Mouse (Mus musculus): ENCODE data around the gene Olfr876. TPM values are rescaled to one million over a fixed set of nuclear protein-coding genes. Genes with fewer than 3 reads are reported as not detected.

Gene Olfr876
- total and polyA plus RNA-seq, 2 experiments from 2014 or later = not detected

DNA sequence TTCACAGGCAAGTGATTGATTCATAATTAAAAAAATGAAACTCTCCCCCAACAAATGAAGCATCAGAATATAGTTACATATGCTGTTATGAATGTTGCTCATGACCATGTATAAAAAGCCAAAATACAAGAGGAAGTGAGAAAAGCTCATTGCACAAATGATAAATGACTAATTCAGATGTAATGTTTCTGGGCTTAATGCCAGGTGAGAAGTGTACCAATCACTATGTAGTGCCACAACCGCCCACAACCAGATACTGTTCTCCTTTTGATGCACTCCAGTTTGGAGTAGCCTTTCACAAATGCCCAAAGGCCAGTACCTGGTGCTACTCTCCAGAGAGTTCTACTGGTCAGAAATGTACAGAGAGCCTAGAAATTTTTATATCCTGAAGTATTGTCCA, 30.5 kb downstream of the Olfr876 start:
- H3K4me2 ChIP-seq (ENCODE audit: low read depth, low read length) = no peak overlapping the region
- no peaks in the 10 kb centered on the region for H3K27me3 ChIP-seq (ENCODE audit: insufficient read depth, low read length)
- no peak overlapping the region for H3K27ac ChIP-seq
- 86% methylated on average over 1 of the region's 1 CpGs for WGBS
- H3K4me1 ChIP-seq (ENCODE audit: insufficient read depth, low read length) = no peaks in the 10 kb centered on the region
- TF ChIP-seq CTCF (IDR thresholded peaks at IDR 0.05; ENCODE audit: low read depth) = no peak
- no peak overlapping the region for H3K4me3 ChIP-seq (ENCODE audit: low read length)
- ATAC-seq (no peak), DNase-seq (ENCODE audit: low spot score) (peak; percentile 4)
- H3K9me3 ChIP-seq (ENCODE audit: low read length) = no peaks in the 10 kb centered on the region
- H3K36me3 ChIP-seq (ENCODE audit: insufficient read depth, low read length) = no peaks in the 10 kb centered on the region
- no peak overlapping the region for H3K9ac ChIP-seq (replicated peaks; ENCODE audit: low read length)

DNA sequence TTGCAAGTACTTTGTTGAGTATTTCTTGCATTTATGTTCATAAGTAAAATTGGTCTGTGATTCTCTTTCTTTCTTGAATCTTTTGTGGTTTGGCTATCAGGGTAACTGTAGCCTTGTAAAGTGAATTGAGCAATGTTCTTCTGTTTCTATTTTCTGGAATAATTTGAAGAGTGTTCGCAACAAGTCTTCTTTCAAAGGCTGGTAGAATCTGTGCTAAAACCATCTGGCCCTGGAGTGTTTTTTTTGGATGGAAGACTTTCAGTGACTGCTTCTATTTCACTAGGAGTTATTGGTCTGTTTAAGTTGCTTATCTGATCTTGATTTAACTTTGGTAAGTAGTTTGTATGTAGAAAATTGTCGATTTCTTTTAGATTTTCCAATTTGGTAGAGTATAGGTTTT, 46.4 kb downstream of the Olfr876 start:
- WGBS = 86% methylated on average over 2 of the region's 2 CpGs
- Histone ChIP-seq H3K4me3 (ENCODE audit: low read length) (no peak overlapping the region), H3K4me2 (ENCODE audit: low read depth, low read length) (no peak overlapping the region), H3K36me3 (ENCODE audit: insufficient read depth, low read length) (no peaks in the 10 kb centered on the region), H3K9me3 (ENCODE audit: low read length) (no peaks in the 10 kb centered on the region), H3K9ac (replicated peaks; ENCODE audit: low read length) (no peak overlapping the region), H3K27me3 (ENCODE audit: insufficient read depth, low read length) (no peaks in the 10 kb centered on the region), H3K27ac (no peak overlapping the region), H3K4me1 (ENCODE audit: insufficient read depth, low read length) (no peaks in the 10 kb centered on the region)
- no peak for TF ChIP-seq CTCF (IDR thresholded peaks at IDR 0.05; ENCODE audit: low read depth)
- ATAC-seq (no peak), DNase-seq (ENCODE audit: low spot score) (no peak)

DNA sequence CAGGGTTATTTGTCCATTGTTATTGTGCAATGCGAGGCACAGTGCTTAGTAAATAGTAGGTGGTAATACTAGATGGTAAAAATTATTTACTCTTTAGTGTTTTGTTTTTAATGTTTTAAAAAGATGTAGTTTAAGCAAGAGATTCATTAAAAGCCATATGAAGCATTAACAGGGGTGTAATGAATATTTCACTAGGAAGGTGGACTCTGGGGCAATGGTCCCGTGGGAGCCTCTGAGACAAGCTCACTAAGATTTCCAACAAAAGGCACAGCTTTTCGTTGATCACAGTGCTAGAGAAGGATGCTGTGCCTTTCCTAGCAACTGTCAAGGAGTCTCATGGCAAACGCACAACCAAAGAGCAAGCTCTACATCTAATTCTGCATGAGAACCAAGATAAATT, 51.1 kb downstream of the Olfr876 start, which contains the start of gene Olfr877:
Gene Olfr877 (plus strand): TSS at position 301 of the 400 bp plus-strand sequence.
- no peaks in the 10 kb centered on the region for H3K9me3 ChIP-seq (ENCODE audit: low read length)
- WGBS = 77% methylated on average over 4 of the region's 4 CpGs
- no peak within 1 kb of the TSS for H3K4me2 ChIP-seq (ENCODE audit: low read depth, low read length)
- no peaks in the 10 kb centered on the region for H3K4me1 ChIP-seq (ENCODE audit: insufficient read depth, low read length)
- no peaks in the 10 kb centered on the region for H3K36me3 ChIP-seq (ENCODE audit: insufficient read depth, low read length)
- DNase-seq (ENCODE audit: low spot score) (no peak), ATAC-seq (no peak)
- H3K27me3 ChIP-seq (ENCODE audit: insufficient read depth, low read length) = no peaks in the 10 kb centered on the region
- no peak within 1 kb of the TSS for H3K27ac ChIP-seq
- no peak within 1 kb of the TSS for H3K9ac ChIP-seq (replicated peaks; ENCODE audit: low read length)
- no peak within 1 kb of the TSS for H3K4me3 ChIP-seq (ENCODE audit: low read length)
- no peak for TF ChIP-seq CTCF (IDR thresholded peaks at IDR 0.05; ENCODE audit: low read depth)

Other genes with a start within 250 kb of the Olfr876 start
- 9.7 and 18.7 TPM in 2 replicates for gene Siae, start 247.3 kb upstream of the Olfr876 start, total RNA-seq (2014; rRNA removed)
- 12.5 and 15.5 TPM in 2 replicates for gene Siae, start 247.3 kb upstream of the Olfr876 start, polyA plus RNA-seq (2015; fragmentation: Nextera tagmentation; extraction: Ambion mirVana)
- 4.2 TPM in 1 of 2 replicates, not detected in the other for gene Spa17, start 189.3 kb upstream of the Olfr876 start, total RNA-seq (2014; rRNA removed)
- 11.6 and 13.9 TPM in 2 replicates for gene Spa17, start 189.3 kb upstream of the Olfr876 start, polyA plus RNA-seq (2015; fragmentation: Nextera tagmentation; extraction: Ambion mirVana)
- gene Tbrg1, start 145.7 kb upstream of the Olfr876 start, total RNA-seq (2014; rRNA removed) = 44.5 and 45.6 TPM in 2 replicates
- 82.9 and 87.7 TPM in 2 replicates for gene Tbrg1, start 145.7 kb upstream of the Olfr876 start, polyA plus RNA-seq (2015; fragmentation: Nextera tagmentation; extraction: Ambion mirVana)
- not detected in 2 replicates for gene Panx3, start 133.8 kb upstream of the Olfr876 start, total RNA-seq (2014; rRNA removed)
- 0.10 TPM in 1 of 2 replicates, not detected in the other for gene Panx3, start 133.8 kb upstream of the Olfr876 start, polyA plus RNA-seq (2015; fragmentation: Nextera tagmentation; extraction: Ambion mirVana)
- not detected in 2 replicates for gene Olfr160, start 86.8 kb upstream of the Olfr876 start, total RNA-seq (2014; rRNA removed)
- gene Olfr160, start 86.8 kb upstream of the Olfr876 start, polyA plus RNA-seq (2015; fragmentation: Nextera tagmentation; extraction: Ambion mirVana) = not detected in 2 replicates
- gene Olfr874, start 57.9 kb upstream of the Olfr876 start, total RNA-seq (2014; rRNA removed) = 0.58 TPM in 1 of 2 replicates, not detected in the other
- not detected in 2 replicates for gene Olfr874, start 57.9 kb upstream of the Olfr876 start, polyA plus RNA-seq (2015; fragmentation: Nextera tagmentation; extraction: Ambion mirVana)
- gene Olfr875, start 31.2 kb upstream of the Olfr876 start, total RNA-seq (2014; rRNA removed) = not detected in 2 replicates
- not detected in 2 replicates for gene Olfr875, start 31.2 kb upstream of the Olfr876 start, polyA plus RNA-seq (2015; fragmentation: Nextera tagmentation; extraction: Ambion mirVana)
- gene Olfr877, start 51.2 kb downstream of the Olfr876 start, total RNA-seq (2014; rRNA removed) = not detected in 2 replicates
- gene Olfr877, start 51.2 kb downstream of the Olfr876 start, polyA plus RNA-seq (2015; fragmentation: Nextera tagmentation; extraction: Ambion mirVana) = not detected in 2 replicates
- gene Olfr145, start 93.7 kb downstream of the Olfr876 start, total RNA-seq (2014; rRNA removed) = not detected in 2 replicates
- not detected in 2 replicates for gene Olfr145, start 93.7 kb downstream of the Olfr876 start, polyA plus RNA-seq (2015; fragmentation: Nextera tagmentation; extraction: Ambion mirVana)
- not detected in 2 replicates for gene Olfr878, start 114.8 kb downstream of the Olfr876 start, total RNA-seq (2014; rRNA removed)
- not detected in 2 replicates for gene Olfr878, start 114.8 kb downstream of the Olfr876 start, polyA plus RNA-seq (2015; fragmentation: Nextera tagmentation; extraction: Ambion mirVana)
- gene Olfr881, start 188.8 kb downstream of the Olfr876 start, total RNA-seq (2014; rRNA removed) = not detected in 2 replicates
- not detected in 2 replicates for gene Olfr881, start 188.8 kb downstream of the Olfr876 start, polyA plus RNA-seq (2015; fragmentation: Nextera tagmentation; extraction: Ambion mirVana)
- gene Olfr883, start 222.8 kb downstream of the Olfr876 start, total RNA-seq (2014; rRNA removed) = not detected in 2 replicates
- not detected in 2 replicates for gene Olfr883, start 222.8 kb downstream of the Olfr876 start, polyA plus RNA-seq (2015; fragmentation: Nextera tagmentation; extraction: Ambion mirVana)
- not detected in 2 replicates for gene Olfr884, start 243.5 kb downstream of the Olfr876 start, total RNA-seq (2014; rRNA removed)
- gene Olfr884, start 243.5 kb downstream of the Olfr876 start, polyA plus RNA-seq (2015; fragmentation: Nextera tagmentation; extraction: Ambion mirVana) = not detected in 2 replicates

Data from hindbrain, postnatal 0 days (tissue).